Mouse (Mus musculus) regulatory T cell (primary cell): ENCODE measurements around the gene Mcub.

Experiments used
- in situ Hi-C: fragments of 300-600 bp; cut with MboI, MseI; formaldehyde crosslinking; loops from one replicate; pipeline ENCODE4 v1.15.1; 2025; ENCODE audit warnings: high pct_unique_total_duplicates

The Mcub gene

GRCm38 (mm10) chr3:129949158-129949773, 20.7 kb downstream of the Mcub start:
- in situ Hi-C loops = loop anchor here (10.0 kb wide), 1 partner anchor 526 kb away; no protein-coding TSS in a partner anchor

- in situ Hi-C loops = loop anchor here (10.0 kb wide), 1 partner anchor 526 kb away; no protein-coding TSS in a partner anchor
Observed at GRCm38 (mm10) chr3:129948359-129948758, 21.6 kb downstream of the Mcub start.

DNA sequence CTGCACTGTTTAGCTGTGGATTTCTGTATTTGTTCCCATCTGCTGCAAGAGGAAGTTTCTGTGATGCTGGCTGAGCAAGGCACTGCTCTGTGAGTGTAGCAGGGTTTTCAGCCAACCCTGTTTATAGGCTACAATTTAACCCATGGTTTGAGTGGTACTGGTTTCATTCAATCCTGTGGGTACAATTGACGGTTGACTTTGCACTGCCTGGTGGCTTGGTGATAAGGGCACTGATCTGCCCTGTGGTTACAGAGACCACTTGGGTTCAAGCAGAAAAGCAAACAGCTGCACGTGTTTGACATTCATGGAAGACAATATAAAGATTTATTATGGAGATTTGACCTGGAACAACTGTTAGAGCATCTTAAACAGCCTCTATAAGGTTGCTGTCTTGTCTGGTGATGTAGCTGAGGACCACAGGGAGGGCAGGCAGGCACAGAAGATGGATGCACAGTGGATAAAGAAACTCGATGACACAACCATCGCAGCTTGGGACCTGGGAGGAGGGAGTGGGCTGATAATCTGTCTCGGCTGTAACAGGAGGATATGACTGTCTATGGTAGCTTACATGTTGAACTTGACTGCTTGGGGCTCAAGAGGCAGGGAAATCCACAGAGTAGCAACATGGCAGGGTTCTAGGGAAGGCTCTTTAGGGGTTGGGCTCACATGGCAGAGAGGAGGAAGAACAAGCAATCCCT, 23.6 kb downstream of the Mcub start:
- in situ Hi-C loops = loop anchor here (10.0 kb wide), 1 partner anchor 528 kb away; no protein-coding TSS in a partner anchor

GRCm38 (mm10) chr3:129943813-129944212, 26.2 kb downstream of the Mcub start:
- in situ Hi-C loops = loop anchor here (10.0 kb wide), 1 partner anchor 531 kb away; no protein-coding TSS in a partner anchor

- in situ Hi-C loops = loop anchor here (10.0 kb wide), 1 partner anchor 534 kb away; no protein-coding TSS in a partner anchor
Observed at GRCm38 (mm10) chr3:129941291-129941690, 28.7 kb downstream of the Mcub start.

- in situ Hi-C loops = loop anchor here (10.0 kb wide), 1 partner anchor 534 kb away; no protein-coding TSS in a partner anchor
Observed at GRCm38 (mm10) chr3:129940780-129941179, 29.2 kb downstream of the Mcub start.

- in situ Hi-C loops = no loop called here
Observed at GRCm38 (mm10) chr3:129939058-129939457, 30.9 kb downstream of the Mcub start.

DNA sequence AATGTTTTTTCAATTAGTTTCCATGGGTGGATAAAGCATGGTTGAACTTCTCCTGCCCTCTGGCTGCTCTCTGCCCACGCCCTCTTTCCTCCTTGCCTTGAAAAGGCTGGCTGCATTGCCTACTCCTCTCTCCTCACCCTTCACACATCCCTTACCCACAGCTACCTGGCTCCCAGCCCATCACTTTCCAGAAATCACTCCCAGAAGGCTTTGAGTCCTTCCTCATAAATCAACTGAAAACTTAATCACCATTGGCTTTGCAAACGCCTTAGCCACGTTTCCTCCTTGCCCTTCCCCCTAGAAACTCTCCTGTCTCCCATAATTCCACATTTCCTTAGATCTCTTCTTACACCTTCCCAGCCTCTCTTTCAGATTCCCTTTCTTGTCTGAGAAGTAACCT, 32.2 kb downstream of the Mcub start:
- in situ Hi-C loops = no loop called here

- in situ Hi-C loops = no loop called here
Observed at GRCm38 (mm10) chr3:129936561-129936960, 33.4 kb downstream of the Mcub start.

GRCm38 (mm10) chr3:129932443-129932842, 37.6 kb downstream of the Mcub start:
- in situ Hi-C loops = no loop called here

- in situ Hi-C loops = no loop called here
Observed at GRCm38 (mm10) chr3:129930213-129930778, 39.7 kb downstream of the Mcub start.

DNA sequence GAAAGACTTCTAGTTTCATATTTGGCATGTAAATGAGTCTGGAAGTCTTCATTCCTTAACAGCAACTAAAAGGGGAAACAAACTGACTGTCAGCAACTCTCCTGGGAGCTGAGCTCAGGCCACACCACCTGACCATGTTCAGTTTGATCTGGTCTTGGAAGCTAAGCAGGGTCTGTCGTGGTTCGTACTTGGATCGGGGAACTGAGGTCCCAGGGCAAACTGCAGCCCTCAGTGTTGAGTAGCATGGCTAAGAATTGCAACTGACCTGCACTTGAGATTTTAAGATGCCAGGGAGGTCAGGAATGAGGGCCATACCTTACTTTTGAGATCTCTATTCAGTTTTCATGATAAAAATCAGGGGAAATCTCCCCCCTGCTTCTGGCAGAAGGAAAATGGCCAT, 44.1 kb downstream of the Mcub start:
- in situ Hi-C loops = no loop called here

DNA sequence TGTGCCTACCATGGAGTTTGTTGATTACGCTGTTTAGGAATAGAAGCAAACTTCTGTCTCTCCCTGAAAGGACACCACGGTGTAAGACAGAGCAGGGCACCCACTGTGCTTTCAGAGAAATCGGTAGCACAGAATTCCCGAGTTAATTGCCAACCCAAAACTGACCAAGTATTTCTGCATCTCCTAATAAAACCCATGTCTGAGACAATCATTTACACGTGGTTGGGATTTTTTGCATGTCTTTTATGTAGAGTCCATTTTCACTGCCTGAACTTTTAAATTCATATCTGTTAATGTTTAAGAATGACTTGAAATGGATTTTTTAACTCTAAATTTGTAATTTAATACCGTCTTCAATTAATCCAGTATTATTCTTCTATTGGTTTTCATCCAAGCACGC, 46.4 kb downstream of the Mcub start:
- in situ Hi-C loops = no loop called here

- in situ Hi-C loops = loop anchor here (5.0 kb wide), 1 partner anchor 164 kb away; no protein-coding TSS in a partner anchor
Observed at GRCm38 (mm10) chr3:129918434-129918833, 51.6 kb downstream of the Mcub start.

- in situ Hi-C loops = loop anchor here (5.0 kb wide), 1 partner anchor 165 kb away; no protein-coding TSS in a partner anchor
Observed at GRCm38 (mm10) chr3:129917424-129917823, 52.6 kb downstream of the Mcub start.

- in situ Hi-C loops = no loop called here
Observed at GRCm38 (mm10) chr3:129913241-129913640, 56.8 kb downstream of the Mcub start.

GRCm38 (mm10) chr3:129912025-129912424, 58.0 kb downstream of the Mcub start:
- in situ Hi-C loops = no loop called here

GRCm38 (mm10) chr3:129904381-129905132, 65.4 kb downstream of the Mcub start:
- in situ Hi-C loops = no loop called here

- in situ Hi-C loops = no loop called here
Observed at GRCm38 (mm10) chr3:129903866-129904265, 66.1 kb downstream of the Mcub start.

- in situ Hi-C loops = no loop called here
Observed at GRCm38 (mm10) chr3:129903369-129903768, 66.6 kb downstream of the Mcub start.

DNA sequence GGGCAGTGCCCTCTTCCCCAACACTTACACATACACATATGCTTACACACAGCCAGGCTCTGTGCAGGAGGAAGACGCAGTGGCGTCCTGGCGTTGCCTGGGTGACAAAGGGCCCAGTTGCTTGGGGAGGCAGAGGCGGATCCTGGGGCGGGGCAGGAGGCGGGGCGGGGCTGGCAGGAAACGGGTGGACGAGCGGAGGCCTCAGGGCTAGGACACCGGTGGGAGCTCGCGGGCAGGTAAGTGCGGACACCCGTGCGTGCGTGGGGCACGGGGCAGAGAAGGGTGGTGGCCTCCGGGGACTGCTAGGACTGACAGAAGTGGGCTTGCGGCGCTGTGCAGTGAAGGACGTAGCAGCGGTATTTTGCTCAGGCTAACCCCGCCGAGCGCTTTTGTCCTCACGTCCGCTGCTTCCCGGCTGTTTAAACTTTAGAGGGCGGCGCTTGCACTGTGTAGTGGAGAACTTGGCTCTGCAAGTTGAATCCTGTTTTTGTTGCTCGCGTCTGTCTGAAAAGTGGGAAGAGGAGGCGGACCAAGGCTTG, 68.7 kb downstream of the Mcub start, which contains the start of gene Casp6:
Gene Casp6 (plus strand): TSS at position 155 of the 539 bp plus-strand sequence.
- in situ Hi-C loops = no loop called here
